ENCODE assay signal across 10 mouse cellular contexts in genomic region chr2:25850330-25850729, GRCm38 (mm10). TPM values are rescaled to one million over a fixed set of nuclear protein-coding genes. Genes with fewer than 3 reads are reported as not detected.
DNase-seq lines count a peak whose midpoint lies in the region; ATAC-seq and TF ChIP-seq lines count a peak whose summit lies in the region.
"Had no signal": no experiment of that assay in that cellular context is flagged by ENCODE, and none has a peak within 500 bp of the region (broad histone marks: within the 10 kb centered on the region; RNA-seq: fewer than 3 reads in every experiment).

No protein-coding gene starts in this region.

- H3K4me1 ChIP-seq in heart, adult 2 months (ENCODE audit: control insufficient read depth, insufficient read depth, low read length), result peaks cover 2% of the 10 kb centered on the region
- no peaks in the 10 kb centered on the region for H3K4me1 ChIP-seq in heart, embryonic 11.5 days (ENCODE audit: control insufficient read depth, insufficient read depth, low read length)
- H3K4me1 ChIP-seq in stomach, postnatal 0 days (replicated peaks; ENCODE audit: control insufficient read depth, insufficient read depth), result no peaks in the 10 kb centered on the region

- no peak for ATAC-seq in heart, embryonic 11.5 days (replicated peaks; ENCODE audit: insufficient number of reproducible peaks, low FRiP score, low TSS enrichment)
- no peak for ATAC-seq in stomach, postnatal 0 days (ENCODE audit: low FRiP score, low TSS enrichment)

- H3K4me2 ChIP-seq in heart, embryonic 11.5 days, result no peak overlapping the region
- no peak overlapping the region for H3K4me2 ChIP-seq in stomach, postnatal 0 days (replicated peaks; ENCODE audit: low read depth)

- WGBS in heart, adult 2 months, result 9% methylated on average over 4 of the region's 4 CpGs
- 16% methylated on average over 4 of the region's 4 CpGs for WGBS in heart, embryonic 11.5 days (ENCODE audit: insufficient replicate concordance)
- WGBS in stomach, postnatal 0 days, result 16% methylated on average over 4 of the region's 4 CpGs

- no peak overlapping the region for H3K4me3 ChIP-seq in heart, adult 2 months
- H3K4me3 ChIP-seq in heart, embryonic 11.5 days (ENCODE audit: low read depth, low read length), result no peak overlapping the region
- H3K4me3 ChIP-seq in stomach, postnatal 0 days (ENCODE audit: low read depth, low read length), result no peak overlapping the region

- no peaks in the 10 kb centered on the region for H3K9me3 ChIP-seq in heart, embryonic 11.5 days (replicated peaks; ENCODE audit: control insufficient read depth, low read length)
- no peaks in the 10 kb centered on the region for H3K9me3 ChIP-seq in stomach, postnatal 0 days (ENCODE audit: control insufficient read depth, low read length)

- H3K27me3 ChIP-seq in heart, adult 2 months (ENCODE audit: control insufficient read depth, insufficient read depth, low read length), result no peaks in the 10 kb centered on the region
- no peaks in the 10 kb centered on the region for H3K27me3 ChIP-seq in heart, embryonic 11.5 days (ENCODE audit: control insufficient read depth, insufficient read depth, low read length)
- H3K27me3 ChIP-seq in stomach, postnatal 0 days (ENCODE audit: control insufficient read depth, insufficient read depth, low read length), result no peaks in the 10 kb centered on the region

- no peak for TF ChIP-seq EP300 in heart, adult 2 months (IDR thresholded peaks at IDR 0.05; ENCODE audit: insufficient read depth, low read depth, low read length)
- no peak for TF ChIP-seq EP300 in stomach, postnatal 0 days (optimal IDR thresholded peaks at IDR 0.05)

- DNase-seq in heart, adult 2 months, result peak; percentile 36 to 72
- peak; percentile 9 to 28 for DNase-seq in urinary bladder, adult 18-20 months (ENCODE audit: low spot score in 2 of 2)
- no peak for DNase-seq in urinary bladder, postnatal 10 days (ENCODE audit: low spot score)
- peak; percentile 68 for DNase-seq in cerebellum, adult 9-11 months
- peak; percentile 50 to 72 for DNase-seq in heart, postnatal 36 days
- peak; percentile 48 to 61 for DNase-seq in lung, postnatal 4 days
- peak; percentile 35 for DNase-seq in stomach, postnatal 0 days (ENCODE audit: low spot score)

- H3K79me2 ChIP-seq in heart, adult 2 months (replicated peaks; ENCODE audit: control insufficient read depth, insufficient read depth, low read length), result no peaks in the 10 kb centered on the region

- intact Hi-C loops in heart, adult 2 months (cut with DNase I), result no loop called here
- intact Hi-C loops in heart, postnatal 36 days (cut with DNase I), result loop anchor here (5.0 kb wide), 1 partner anchor 292 kb away; no protein-coding TSS in a partner anchor

- H3K9ac ChIP-seq in heart, adult 2 months (ENCODE audit: low read depth, low read length), result no peak overlapping the region
- no peak overlapping the region for H3K9ac ChIP-seq in heart, embryonic 11.5 days (ENCODE audit: low read depth, low read length)
- H3K9ac ChIP-seq in stomach, postnatal 0 days (ENCODE audit: low read length), result no peak overlapping the region

- TF ChIP-seq POLR2A in heart, adult 2 months (IDR thresholded peaks at IDR 0.05; ENCODE audit: insufficient read depth, low read depth, low read length), result no peak

- H3K36me3 ChIP-seq in heart, adult 2 months (ENCODE audit: control insufficient read depth, insufficient read depth, low read length), result no peaks in the 10 kb centered on the region
- no peaks in the 10 kb centered on the region for H3K36me3 ChIP-seq in heart, embryonic 11.5 days (ENCODE audit: control insufficient read depth, insufficient read depth, low read length)
- H3K36me3 ChIP-seq in stomach, postnatal 0 days (ENCODE audit: control insufficient read depth, insufficient read depth, low read length), result no peaks in the 10 kb centered on the region

- TF ChIP-seq CTCF in heart, adult 2 months (IDR thresholded peaks at IDR 0.05), result peak; percentile 83
- peak; percentile 71 for TF ChIP-seq CTCF in stomach, postnatal 0 days (IDR thresholded peaks at IDR 0.05; ENCODE audit: low read depth)

- H3K27ac ChIP-seq in heart, adult 2 months, result no peak overlapping the region
- H3K27ac ChIP-seq in heart, embryonic 11.5 days (ENCODE audit: low read depth, low read length), result no peak overlapping the region
- H3K27ac ChIP-seq in stomach, postnatal 0 days (replicated peaks), result no peak overlapping the region

RNA-seq across cellular contexts. Expression of gene Sohlh1, which starts 3.3 kb away (rescaled TPM):
- not detected for total RNA-seq in heart, adult 2 months (2021)
- polyA plus RNA-seq in heart, adult 2 months (2012; rRNA removed), result not detected in 2 replicates
- not detected in 2 replicates for polyA plus RNA-seq in heart, embryonic 11.5 days (2014; fragmentation: Nextera tagmentation; extraction: Ambion mirVana)
- not detected for total RNA-seq in heart, postnatal 36 days (2021)
- 0.10 TPM in 1 of 2 replicates, not detected in the other for polyA plus RNA-seq in stomach, postnatal 0 days (2015; fragmentation: Nextera tagmentation; extraction: Ambion mirVana)
- total RNA-seq: adrenal gland, postnatal 4 days; layer of hippocampus, adult 18-20 months had no signal

RNA-seq across cellular contexts. Expression of gene Kcnt1, which starts 13.2 kb away (rescaled TPM):
- total RNA-seq in heart, adult 2 months (2021), result under 1 TPM; 0.55 to 0.66 TPM
- polyA plus RNA-seq in heart, adult 2 months (2012; rRNA removed), result 0.92 and 0.97 TPM in 2 replicates
- polyA plus RNA-seq in heart, embryonic 11.5 days (2014; fragmentation: Nextera tagmentation; extraction: Ambion mirVana), result 0.04 TPM in 1 of 2 replicates, not detected in the other
- under 1 TPM; 0.22 to 0.27 TPM for total RNA-seq in heart, postnatal 36 days (2021)
- 0.19 and 0.30 TPM in 2 replicates for polyA plus RNA-seq in stomach, postnatal 0 days (2015; fragmentation: Nextera tagmentation; extraction: Ambion mirVana)

RNA-seq across cellular contexts. Expression of gene Lcn9, which starts 27.4 kb away (rescaled TPM):
- not detected for total RNA-seq in heart, adult 2 months (2021)
- polyA plus RNA-seq in heart, adult 2 months (2012; rRNA removed), result not detected in 2 replicates
- polyA plus RNA-seq in heart, embryonic 11.5 days (2014; fragmentation: Nextera tagmentation; extraction: Ambion mirVana), result not detected in 2 replicates
- not detected for total RNA-seq in heart, postnatal 36 days (2021)
- not detected in 2 replicates for polyA plus RNA-seq in stomach, postnatal 0 days (2015; fragmentation: Nextera tagmentation; extraction: Ambion mirVana)
- total RNA-seq: adrenal gland, postnatal 4 days; layer of hippocampus, adult 18-20 months had no signal

RNA-seq across cellular contexts. Expression of gene Glt6d1, which starts 34.7 kb away (rescaled TPM):
- not detected for total RNA-seq in heart, adult 2 months (2021)
- not detected in 2 replicates for polyA plus RNA-seq in heart, adult 2 months (2012; rRNA removed)
- polyA plus RNA-seq in heart, embryonic 11.5 days (2014; fragmentation: Nextera tagmentation; extraction: Ambion mirVana), result not detected in 2 replicates
- not detected for total RNA-seq in heart, postnatal 36 days (2021)
- polyA plus RNA-seq in stomach, postnatal 0 days (2015; fragmentation: Nextera tagmentation; extraction: Ambion mirVana), result not detected in 2 replicates
- total RNA-seq: adrenal gland, postnatal 4 days; layer of hippocampus, adult 18-20 months had no signal
